Comparison of ENCODE assay signal across 8 mouse cellular contexts in the genomic region with DNA sequence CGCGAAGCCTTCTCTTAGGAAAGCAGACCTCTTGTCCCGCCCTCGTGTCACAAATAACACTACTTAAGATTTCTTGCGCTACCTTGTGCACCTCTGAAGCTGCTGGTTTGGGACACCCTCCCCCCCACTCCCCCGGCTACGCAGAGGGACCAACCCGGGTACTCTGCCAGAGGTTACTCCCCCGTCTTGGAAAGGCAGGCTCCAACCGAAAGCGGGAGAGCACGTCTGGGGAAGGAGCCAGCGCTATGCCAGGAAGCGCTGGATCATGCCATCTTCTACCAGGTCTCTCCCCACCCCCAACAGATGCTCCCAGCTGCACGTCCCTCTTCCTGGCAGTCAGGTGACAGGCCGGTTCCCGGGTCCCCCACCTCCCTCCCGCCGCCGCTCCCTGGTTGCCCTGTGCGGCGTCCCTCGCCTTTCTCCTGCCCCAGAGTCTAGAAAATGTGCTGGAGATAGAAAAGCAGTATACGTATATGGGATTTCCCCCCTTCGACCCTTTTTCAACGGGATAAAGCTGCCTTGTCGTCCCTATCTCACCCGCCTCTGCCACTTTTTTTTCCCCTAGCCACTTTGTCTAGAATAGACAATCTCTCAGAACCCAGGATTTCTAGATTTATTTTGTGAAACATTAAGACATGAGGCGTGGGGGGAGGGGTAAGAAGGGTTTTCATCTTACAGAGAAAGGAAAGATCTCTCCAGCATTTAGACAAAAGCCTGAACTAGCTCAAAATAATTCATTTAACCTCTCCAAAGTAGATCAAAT. TPM values are rescaled to one million over a fixed set of nuclear protein-coding genes. Genes with fewer than 3 reads are reported as not detected.
DNase-seq lines count a peak whose midpoint lies in the region; ATAC-seq and TF ChIP-seq lines count a peak whose summit lies in the region.

No protein-coding gene starts in this region.

- peaks cover 10% of the 10 kb centered on the region; the same call in 1 of the 2 replicates for H3K4me1 ChIP-seq in spleen, adult 2 months (ENCODE audit: control insufficient read depth, insufficient read depth, insufficient read length)
- peaks cover 19% of the 10 kb centered on the region for H3K4me1 ChIP-seq in forebrain, embryonic 16.5 days (replicated peaks; ENCODE audit: control insufficient read depth, insufficient read depth, low read length)
- H3K4me1 ChIP-seq in limb, embryonic 13.5 days: peaks cover 17% of the 10 kb centered on the region
- peaks cover 16% of the 10 kb centered on the region for H3K4me1 ChIP-seq in midbrain, embryonic 16.5 days (ENCODE audit: control insufficient read depth, insufficient read depth, low read length)

- no peak for TF ChIP-seq CTCF in spleen, adult 2 months (IDR thresholded peaks at IDR 0.05; ENCODE audit: extremely low read depth, insufficient read depth, insufficient read length, insufficient replicate concordance)

- peak; percentile 44 for ATAC-seq in forebrain, embryonic 16.5 days
- peak; percentile 43 for ATAC-seq in limb, embryonic 13.5 days (ENCODE audit: low FRiP score, low read depth)
- peak; percentile 77 for ATAC-seq in midbrain, embryonic 16.5 days

- TF ChIP-seq POLR2A in spleen, adult 2 months (IDR thresholded peaks at IDR 0.05; ENCODE audit: low read depth, low read length): no peak

- H3K36me3 ChIP-seq in spleen, adult 2 months (ENCODE audit: control insufficient read depth, insufficient read depth, low read length): no peaks in the 10 kb centered on the region
- no peaks in the 10 kb centered on the region for H3K36me3 ChIP-seq in forebrain, embryonic 16.5 days (ENCODE audit: control insufficient read depth, insufficient read depth)
- no peaks in the 10 kb centered on the region for H3K36me3 ChIP-seq in limb, embryonic 13.5 days
- no peaks in the 10 kb centered on the region for H3K36me3 ChIP-seq in midbrain, embryonic 16.5 days (ENCODE audit: control insufficient read depth, insufficient read depth, low read length)

- H3K27ac ChIP-seq in spleen, adult 2 months (ENCODE audit: insufficient read depth, low read length): peak overlapping the region; percentile 99
- peak overlapping the region; percentile 85 for H3K27ac ChIP-seq in forebrain, embryonic 16.5 days (ENCODE audit: low read length)
- peak overlapping the region; percentile 39; the same call in 1 of the 2 replicates for H3K27ac ChIP-seq in limb, embryonic 13.5 days
- H3K27ac ChIP-seq in midbrain, embryonic 16.5 days (ENCODE audit: low read length): peak overlapping the region; percentile 99

- H3K9me3 ChIP-seq in forebrain, embryonic 16.5 days (ENCODE audit: control insufficient read depth, low read length): no peaks in the 10 kb centered on the region
- no peaks in the 10 kb centered on the region for H3K9me3 ChIP-seq in limb, embryonic 13.5 days
- no peaks in the 10 kb centered on the region for H3K9me3 ChIP-seq in midbrain, embryonic 16.5 days (replicated peaks; ENCODE audit: control insufficient read depth, low read length, poor library complexity, severe bottlenecking)

- peak overlapping the region; percentile 83 for H3K9ac ChIP-seq in forebrain, embryonic 16.5 days (replicated peaks; ENCODE audit: low read depth, low read length)
- peak overlapping the region; percentile 74 for H3K9ac ChIP-seq in limb, embryonic 13.5 days
- peak overlapping the region; percentile 91 for H3K9ac ChIP-seq in midbrain, embryonic 16.5 days (ENCODE audit: low read depth, low read length)

- peak overlapping the region; percentile 87 for H3K4me2 ChIP-seq in forebrain, embryonic 16.5 days (ENCODE audit: low read length)
- peak overlapping the region; percentile 93 for H3K4me2 ChIP-seq in limb, embryonic 13.5 days (replicated peaks)
- H3K4me2 ChIP-seq in midbrain, embryonic 16.5 days (ENCODE audit: low read length): peak overlapping the region; percentile 81

- no peak for DNase-seq in spleen, adult 2 months (ENCODE audit: low read depth in 1 of 2, low spot score in 2 of 2)
- DNase-seq in spleen, adult 18-20 months: no peak
- DNase-seq in cerebellum, adult 8-10 months: peak; percentile 64
- DNase-seq in induced T-regulatory cell, adult 2 months (ENCODE audit: low read depth): peak; percentile 76
- peak; percentile 68 for DNase-seq in thymus, postnatal 14 days

- peak overlapping the region; percentile 96 for H3K4me3 ChIP-seq in spleen, adult 2 months (ENCODE audit: extremely low read depth, insufficient read depth, insufficient read length)
- H3K4me3 ChIP-seq in forebrain, embryonic 16.5 days (replicated peaks; ENCODE audit: low read length): peak overlapping the region; percentile 83
- H3K4me3 ChIP-seq in limb, embryonic 13.5 days: peak overlapping the region; percentile 94
- H3K4me3 ChIP-seq in midbrain, embryonic 16.5 days (ENCODE audit: low read depth, low read length): peak overlapping the region; percentile 93

- H3K27me3 ChIP-seq in spleen, adult 2 months (ENCODE audit: control insufficient read depth, insufficient read depth, low read length): no peaks in the 10 kb centered on the region; the same call in 1 of the 2 replicates
- peaks cover 3% of the 10 kb centered on the region; the same call in 1 of the 2 replicates for H3K27me3 ChIP-seq in forebrain, embryonic 16.5 days (replicated peaks; ENCODE audit: control insufficient read depth, insufficient read depth, low read length)
- peaks cover 11% of the 10 kb centered on the region for H3K27me3 ChIP-seq in limb, embryonic 13.5 days
- no peaks in the 10 kb centered on the region; the same call in 1 of the 2 replicates for H3K27me3 ChIP-seq in midbrain, embryonic 16.5 days (ENCODE audit: control insufficient read depth, insufficient read depth, low read depth, low read length)

- 4% methylated on average over 29 of the region's 29 CpGs for WGBS in spleen, adult 2 months
- under 1% methylated on average over 29 of the region's 29 CpGs for WGBS in forebrain, embryonic 16.5 days
- WGBS in limb, embryonic 13.5 days: 1% methylated on average over 29 of the region's 29 CpGs
- WGBS in midbrain, embryonic 16.5 days: under 1% methylated on average over 29 of the region's 29 CpGs

RNA-seq across cellular contexts. Expression of gene Map3k1, which starts 0.9 kb away (rescaled TPM):
- 45.1 and 49.9 TPM in 2 replicates for polyA plus RNA-seq in spleen, adult 2 months (2012; rRNA removed)
- polyA plus RNA-seq in forebrain, embryonic 16.5 days (2015; fragmentation: Nextera tagmentation; extraction: Ambion mirVana): 10.4 and 10.7 TPM in 2 replicates
- polyA plus RNA-seq in limb, embryonic 13.5 days (2015; fragmentation: Nextera tagmentation; extraction: Ambion mirVana): 14.2 and 14.6 TPM in 2 replicates
- polyA plus RNA-seq in midbrain, embryonic 16.5 days (2015; fragmentation: Nextera tagmentation; extraction: Ambion mirVana): 10.5 and 12.4 TPM in 2 replicates

Comparison
In these comparisons a context has a peak if more than half of its experiments do, and no peak if none do; other contexts are left out.
1. DNase-seq: peak in cerebellum, adult 8-10 months (single experiment), induced T-regulatory cell, adult 2 months (single experiment) and thymus, postnatal 14 days (single experiment); none in spleen, adult 2 months (0 of 2) and spleen, adult 18-20 months (0 of 2).
2. H3K27ac ChIP-seq: peak in every context shown above with its lines; median percentile 99 in spleen, adult 2 months; 99 in midbrain, embryonic 16.5 days; 85 in forebrain, embryonic 16.5 days; 39 in limb, embryonic 13.5 days.
3. Peak in every context shown above with its lines, with median percentiles within 50 percentile points of each other: H3K4me3 ChIP-seq, ATAC-seq, H3K4me2 ChIP-seq and H3K9ac ChIP-seq.